Mouse (Mus musculus) neural tube, embryonic 14.5 days (tissue): ENCODE measurements around the gene Tmcc3. TPM values are rescaled to one million over a fixed set of nuclear protein-coding genes. Genes with fewer than 3 reads are reported as not detected.

Experiments used
- ATAC-seq: fragments of 200-750 bp; cut with Nextera tagmentation; 2 replicates; pipeline ENCODE4 v1.8.0; 2017; ENCODE audit warnings: low read depth, mild to moderate bottlenecking, moderate TSS enrichment, moderate library complexity
- H3K27ac ChIP-seq: fragments of 300-500 bp; sonication (generic); 2 replicates; pipeline ENCODE4 v1.5.1; 2014; ENCODE audit warnings: low read depth, mild to moderate bottlenecking, control low read depth, low read length, moderate library complexity, mixed read lengths
- H3K27me3 ChIP-seq: fragments of 300-500 bp; sonication (generic); 2 replicates; pipeline ENCODE4 v1.6.1; 2014; ENCODE audit warnings: low read length; ENCODE audit not compliant: control insufficient read depth, insufficient read depth
- H3K36me3 ChIP-seq: fragments of 300-500 bp; sonication (generic); 2 replicates; pipeline ENCODE4 v1.6.1; 2014; ENCODE audit warnings: low read length, mixed read lengths; ENCODE audit not compliant: control insufficient read depth, insufficient read depth
- H3K4me1 ChIP-seq: fragments of 300-500 bp; sonication (generic); 2 replicates; pipeline ENCODE4 v1.6.1; 2014; ENCODE audit warnings: low read length; ENCODE audit not compliant: control insufficient read depth, insufficient read depth
- H3K4me2 ChIP-seq: fragments of 300-500 bp; sonication (generic); 2 replicates; pipeline ENCODE4 v1.6.1; 2014; ENCODE audit warnings: mild to moderate bottlenecking, low read depth, low read length, control low read depth
- H3K4me3 ChIP-seq: fragments of 300-500 bp; sonication (generic); 2 replicates; pipeline ENCODE4 v1.5.1; 2014; ENCODE audit warnings: low read depth, low read length, control low read depth, mixed read lengths
- H3K9ac ChIP-seq: fragments of 300-500 bp; sonication (generic); replicated peaks from 2 replicates; pipeline ENCODE4 v1.6.1; 2014; ENCODE audit warnings: low read depth, mild to moderate bottlenecking, control low read depth, low read length, mixed read lengths
- H3K9me3 ChIP-seq: fragments of 300-500 bp; sonication (generic); 2 replicates; pipeline ENCODE4 v1.6.1; 2016; ENCODE audit warnings: low read length; ENCODE audit not compliant: control insufficient read depth
- WGBS: fragments of 180-500 bp; shearing (Covaris S2); extraction: QIAGEN DNeasy Blood & Tissue Kit; methylation state at CpG from one replicate; pipeline ENCODE4 v1.1.7; 2014; 5-methylcytosine and 5-hydroxymethylcytosine counted together
- polyA plus RNA-seq: library from polyadenylated mRNA; unstranded; fragments of >200 nt; fragmentation: Nextera tagmentation; extraction: Ambion mirVana; gene quantifications from 2 replicates; pipeline ENCODE4 v1.2.1, GENCODE M21; 2014

The Tmcc3 gene
- polyA plus RNA-seq, 1 experiment from 2014 or later = 24.2 TPM

DNA sequence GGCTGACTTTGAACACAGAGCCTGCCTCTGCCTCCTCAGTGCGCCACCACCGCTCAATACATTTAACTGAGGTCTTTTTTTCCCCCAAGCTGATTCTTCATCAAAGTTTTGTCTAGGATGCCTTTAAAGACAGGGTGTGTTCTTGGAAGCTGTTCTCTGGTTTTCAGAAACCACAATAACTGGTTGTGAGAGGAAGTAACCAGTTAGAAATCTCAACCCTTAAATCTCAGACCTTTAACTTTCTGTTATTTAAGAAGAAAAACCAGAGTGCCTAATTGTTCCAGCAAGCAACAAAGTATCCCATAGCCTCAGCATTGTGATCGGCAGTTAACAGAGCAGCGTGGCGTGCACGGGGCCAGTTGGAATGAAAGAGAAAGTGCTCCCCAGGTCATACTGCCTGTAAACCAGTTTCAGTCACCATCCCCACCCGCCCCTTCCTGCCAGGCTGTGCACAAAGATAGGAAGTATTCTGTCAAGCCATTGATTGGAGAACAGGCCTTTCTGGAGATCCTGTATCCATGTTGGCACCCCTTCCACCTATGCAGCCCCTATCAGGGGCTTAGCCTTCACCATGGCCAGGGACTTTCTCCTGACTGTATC is 240.3 kb downstream of the Tmcc3 start:
- 57% methylated on average over 7 of the region's 7 CpGs for whole genome bisulfite sequencing
- H3K4me3 ChIP-seq = no peak overlapping the region
- no peaks in the 10 kb centered on the region for H3K27me3 ChIP-seq
- H3K36me3 ChIP-seq = no peaks in the 10 kb centered on the region
- no peak overlapping the region for H3K4me2 ChIP-seq
- no peaks in the 10 kb centered on the region for H3K9me3 ChIP-seq
- H3K9ac ChIP-seq = no peak overlapping the region
- H3K27ac ChIP-seq = no peak overlapping the region
- H3K4me1 ChIP-seq = peaks cover 10% of the 10 kb centered on the region; the same call in 1 of the 2 replicates
- ATAC-seq = no peak

DNA sequence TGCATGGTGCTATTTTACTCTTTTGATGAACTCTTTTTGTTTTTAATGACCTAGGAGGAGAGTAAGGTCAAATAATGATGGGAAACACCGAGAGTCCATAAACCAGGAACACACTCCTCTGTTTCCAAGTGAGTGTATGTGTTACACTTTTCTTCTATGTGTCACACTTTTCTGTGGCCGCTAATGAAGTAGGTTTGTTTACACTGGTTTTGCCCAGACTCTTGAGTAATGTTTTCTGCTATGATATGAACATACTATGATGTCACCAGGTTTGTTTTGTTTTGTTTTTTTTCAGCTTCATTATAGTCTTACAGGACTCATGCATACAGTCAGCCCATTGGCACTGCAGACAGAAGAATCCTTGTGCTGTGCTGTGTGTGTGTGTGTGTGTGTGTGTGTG is 243.6 kb downstream of the Tmcc3 start:
- Histone ChIP-seq H3K36me3 (no peaks in the 10 kb centered on the region), H3K4me1 (peaks cover 3% of the 10 kb centered on the region; the same call in 1 of the 2 replicates), H3K27ac (no peak overlapping the region), H3K9me3 (no peaks in the 10 kb centered on the region), H3K4me2 (no peak overlapping the region), H3K9ac (no peak overlapping the region), H3K4me3 (no peak overlapping the region), H3K27me3 (no peaks in the 10 kb centered on the region)
- WGBS = 83% methylated on average over 2 of the region's 2 CpGs
- no peak for ATAC-seq

DNA sequence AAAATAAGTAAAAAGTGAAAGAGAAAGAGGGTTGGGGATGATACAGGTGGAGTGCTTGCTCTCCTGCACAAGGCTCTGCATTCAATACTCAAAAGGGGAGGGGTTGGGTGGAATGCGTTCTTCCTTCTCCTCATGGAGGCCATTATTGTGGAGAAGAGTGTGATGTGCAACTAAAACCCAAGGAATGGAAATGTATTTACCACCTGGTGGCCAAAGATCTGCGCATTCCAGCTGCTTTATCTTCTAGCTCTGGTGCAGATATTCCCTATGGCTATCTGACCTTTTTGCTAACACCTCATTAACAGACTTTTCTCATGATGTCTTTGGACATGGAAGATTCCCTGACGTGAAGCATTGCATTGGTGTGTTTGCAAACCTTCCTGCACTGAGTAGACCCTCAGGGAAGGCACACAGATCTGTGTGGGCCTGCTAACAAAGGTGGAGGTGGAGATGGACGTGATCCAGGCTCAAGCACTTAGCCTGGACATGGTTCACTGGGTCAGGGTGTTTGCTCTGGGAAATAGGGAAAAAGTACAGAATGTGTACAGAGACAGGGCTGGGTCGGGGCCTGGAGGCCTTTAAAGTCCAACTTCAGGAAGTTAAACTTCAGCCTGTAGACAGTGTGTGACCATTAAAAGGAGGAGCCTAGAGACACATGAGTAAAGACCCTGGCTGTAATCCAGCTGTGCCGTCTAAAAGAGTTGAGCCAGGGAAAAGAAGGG is 245.8 kb downstream of the Tmcc3 start:
- Histone ChIP-seq H3K4me3 (no peak overlapping the region), H3K27me3 (no peaks in the 10 kb centered on the region), H3K9ac (no peak overlapping the region), H3K36me3 (no peaks in the 10 kb centered on the region), H3K4me1 (no peaks in the 10 kb centered on the region), H3K27ac (no peak overlapping the region), H3K9me3 (no peaks in the 10 kb centered on the region), H3K4me2 (no peak overlapping the region)
- ATAC-seq = no peak
- WGBS = 75% methylated on average over 6 of the region's 6 CpGs

DNA sequence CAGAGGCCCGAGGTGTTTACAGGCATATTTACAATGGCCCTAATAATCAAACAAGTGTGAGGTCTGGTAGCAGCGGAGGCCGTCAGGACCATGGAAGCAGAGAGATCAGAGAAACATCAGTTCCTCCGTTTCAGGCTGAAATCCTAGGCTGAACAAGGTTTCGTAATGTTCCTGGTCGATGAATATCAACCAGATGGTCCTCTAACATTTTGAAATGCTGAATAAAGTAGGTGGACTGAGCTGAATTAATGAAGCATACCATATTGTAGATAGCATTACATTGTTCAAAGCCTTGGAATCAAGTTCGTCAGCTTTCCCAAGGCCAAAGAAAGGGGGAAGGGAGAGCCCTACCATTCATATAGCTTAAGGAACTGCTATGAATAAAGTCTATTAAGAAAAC is 247.1 kb downstream of the Tmcc3 start:
- 75% methylated on average over 7 of the region's 7 CpGs for WGBS
- Histone ChIP-seq H3K9me3 (no peaks in the 10 kb centered on the region), H3K4me1 (no peaks in the 10 kb centered on the region), H3K4me2 (no peak overlapping the region), H3K9ac (no peak overlapping the region), H3K4me3 (no peak overlapping the region), H3K36me3 (no peaks in the 10 kb centered on the region), H3K27ac (no peak overlapping the region), H3K27me3 (no peaks in the 10 kb centered on the region)
- no peak for ATAC-seq

DNA sequence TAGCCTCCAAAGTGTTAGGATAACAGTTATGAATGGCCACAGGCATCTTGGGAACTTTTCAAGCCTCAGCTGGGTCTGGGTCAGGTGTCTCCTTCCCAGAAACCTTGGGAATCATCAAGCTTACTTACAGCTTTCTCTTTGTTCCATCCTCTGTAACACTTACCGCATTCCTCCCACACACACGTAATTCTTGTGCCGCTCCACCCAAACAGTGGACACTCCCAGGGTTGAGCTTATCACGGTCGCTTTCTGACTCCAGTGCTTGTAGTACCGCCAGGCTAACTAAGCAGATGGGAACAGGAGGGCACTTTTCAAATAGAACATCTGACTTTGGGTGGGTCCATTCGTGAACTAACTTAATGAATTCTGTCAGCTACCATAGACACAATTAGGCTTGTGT is 249.6 kb downstream of the Tmcc3 start:
- no peaks in the 10 kb centered on the region for H3K36me3 ChIP-seq
- no peaks in the 10 kb centered on the region for H3K27me3 ChIP-seq
- no peaks in the 10 kb centered on the region for H3K9me3 ChIP-seq
- no peak overlapping the region for H3K27ac ChIP-seq
- no peak overlapping the region for H3K9ac ChIP-seq
- no peak overlapping the region for H3K4me2 ChIP-seq
- WGBS = 63% methylated on average over 7 of the region's 7 CpGs
- 0 out of 2 replicates have a peak, but pooled peaks cover 2% of the 10 kb centered on the region for H3K4me1 ChIP-seq
- no peak overlapping the region for H3K4me3 ChIP-seq
- no peak for ATAC-seq

DNA sequence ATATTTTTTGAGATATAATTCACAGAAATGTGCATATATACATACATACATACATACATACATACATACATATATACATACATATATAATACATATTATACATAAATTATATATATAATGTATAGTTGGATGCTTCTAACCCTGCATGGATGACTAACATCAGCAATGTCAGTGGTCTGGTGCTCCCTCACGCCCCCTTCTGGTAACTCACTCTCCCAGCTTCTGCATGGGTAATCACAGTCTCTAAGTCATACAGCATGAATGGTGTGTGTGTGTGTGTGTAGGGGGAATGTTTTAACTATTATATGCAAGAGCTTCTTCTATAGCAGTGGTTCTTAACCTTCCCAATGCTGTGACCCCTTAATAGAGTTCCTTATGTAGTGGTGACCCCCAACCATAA is 250.4 kb downstream of the Tmcc3 start:
- no peak overlapping the region for H3K4me2 ChIP-seq
- no peaks in the 10 kb centered on the region for H3K27me3 ChIP-seq
- no peak overlapping the region for H3K4me3 ChIP-seq
- no peak overlapping the region for H3K9ac ChIP-seq
- 0 out of 2 replicates have a peak, but pooled peaks cover 3% of the 10 kb centered on the region for H3K4me1 ChIP-seq
- no peaks in the 10 kb centered on the region for H3K36me3 ChIP-seq
- no peak overlapping the region for H3K27ac ChIP-seq
- WGBS = 22% methylated on average over 1 of the region's 1 CpGs
- ATAC-seq = no peak
- H3K9me3 ChIP-seq = no peaks in the 10 kb centered on the region

DNA sequence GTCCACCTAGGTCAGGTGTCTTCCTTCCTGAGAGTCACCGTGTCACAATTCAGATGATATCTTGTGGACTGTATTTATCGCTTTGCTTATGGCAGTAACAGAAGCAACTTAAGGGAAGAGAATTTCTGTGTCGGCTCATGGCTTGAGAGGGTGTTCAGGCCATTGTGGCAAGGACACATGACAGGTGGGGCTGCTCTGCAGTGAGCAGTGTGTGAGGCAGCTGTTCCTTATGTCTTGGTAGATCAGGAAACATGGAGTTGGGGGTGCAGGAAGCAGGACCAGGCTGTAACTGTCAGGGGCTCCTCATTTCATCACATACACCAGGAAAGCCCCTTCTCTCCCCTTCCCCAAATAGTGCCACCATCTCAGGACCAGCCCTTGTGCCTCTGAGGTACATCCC is 251.2 kb downstream of the Tmcc3 start:
- no peak for ATAC-seq
- Histone ChIP-seq H3K4me2 (no peak overlapping the region), H3K36me3 (no peaks in the 10 kb centered on the region), H3K27ac (no peak overlapping the region), H3K9me3 (no peaks in the 10 kb centered on the region), H3K4me3 (no peak overlapping the region), H3K4me1 (0 out of 2 replicates have a peak, but pooled peaks cover 3% of the 10 kb centered on the region), H3K9ac (no peak overlapping the region), H3K27me3 (no peaks in the 10 kb centered on the region)
- WGBS = 89% methylated on average over 3 of the region's 3 CpGs

DNA sequence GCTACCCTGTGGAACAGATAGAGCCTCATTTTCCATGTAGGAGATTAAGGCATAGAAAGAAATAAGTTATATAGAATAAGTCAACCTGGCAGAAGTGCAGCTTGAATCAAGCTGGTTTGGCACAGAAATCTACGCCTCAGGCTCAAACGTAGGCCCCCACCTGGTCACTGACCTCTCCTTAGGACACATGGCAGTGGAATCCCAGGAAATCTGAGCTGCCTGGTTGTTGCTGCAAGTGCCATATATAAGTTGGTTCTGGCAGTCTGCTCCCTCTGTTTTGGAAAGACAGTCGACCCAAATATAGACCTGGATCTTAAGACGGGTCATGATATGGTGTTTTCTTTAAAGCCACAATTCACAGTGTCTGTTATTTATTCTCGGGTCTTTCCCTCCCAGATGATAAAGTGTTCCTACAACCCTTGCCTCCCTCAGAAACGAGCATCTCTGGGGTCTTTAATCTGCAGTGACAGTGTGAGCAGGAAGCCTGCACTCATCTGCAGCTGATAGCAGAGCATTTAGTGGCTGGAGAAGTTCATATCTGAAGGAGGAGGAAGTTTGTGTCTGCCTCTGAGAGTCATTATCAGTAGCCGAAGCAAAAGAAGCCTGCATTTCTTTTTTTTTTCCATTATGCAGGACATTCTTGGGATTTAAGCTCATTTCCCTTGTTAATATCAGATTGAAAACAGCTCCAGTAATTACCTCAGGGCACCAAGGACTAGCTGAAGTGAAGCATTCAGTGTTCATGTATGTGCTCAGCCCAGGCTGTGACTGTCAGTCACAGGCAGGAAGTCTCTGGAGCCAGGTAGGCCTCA is 253.9 kb downstream of the Tmcc3 start:
- Histone ChIP-seq H3K27ac (no peak overlapping the region), H3K4me1 (0 out of 2 replicates have a peak, but pooled peaks cover 3% of the 10 kb centered on the region), H3K36me3 (no peaks in the 10 kb centered on the region), H3K4me2 (no peak overlapping the region), H3K9ac (no peak overlapping the region), H3K27me3 (no peaks in the 10 kb centered on the region), H3K4me3 (no peak overlapping the region), H3K9me3 (no peaks in the 10 kb centered on the region)
- 68% methylated on average over 7 of the region's 7 CpGs for WGBS
- ATAC-seq = no peak
